Mouse (Mus musculus): ENCODE measurements at regions not wholly inside any gene's neighbourhood (a gene's known extent, or its start where the extent isn't known, plus 50 kb on each side); places are given as distances from the start of the nearest gene placed in this dataset.

DNA sequence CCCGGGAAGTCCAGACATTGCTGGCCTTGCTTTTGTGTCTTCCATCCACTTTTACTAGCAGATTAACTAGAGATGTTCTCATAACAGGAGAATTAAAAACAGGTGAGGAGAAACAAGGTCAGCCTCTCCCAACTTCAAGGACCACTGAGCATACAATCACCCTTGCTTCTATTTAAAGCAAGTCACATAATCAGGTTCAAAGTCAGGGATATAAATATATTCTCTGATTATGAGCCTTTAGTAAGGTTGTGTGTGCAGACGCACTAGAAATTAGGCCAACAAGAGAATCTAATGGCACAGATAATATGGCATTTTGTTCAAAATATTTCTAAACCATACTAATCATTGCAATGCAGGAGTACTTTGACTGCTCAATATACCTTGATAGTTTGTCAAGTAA, 1134.2 kb upstream of the Cited2 start:
- DNase-seq (ENCODE audit: low spot score): no peak
- intact Hi-C loops (cut with DNase I): no loop called here

DNA sequence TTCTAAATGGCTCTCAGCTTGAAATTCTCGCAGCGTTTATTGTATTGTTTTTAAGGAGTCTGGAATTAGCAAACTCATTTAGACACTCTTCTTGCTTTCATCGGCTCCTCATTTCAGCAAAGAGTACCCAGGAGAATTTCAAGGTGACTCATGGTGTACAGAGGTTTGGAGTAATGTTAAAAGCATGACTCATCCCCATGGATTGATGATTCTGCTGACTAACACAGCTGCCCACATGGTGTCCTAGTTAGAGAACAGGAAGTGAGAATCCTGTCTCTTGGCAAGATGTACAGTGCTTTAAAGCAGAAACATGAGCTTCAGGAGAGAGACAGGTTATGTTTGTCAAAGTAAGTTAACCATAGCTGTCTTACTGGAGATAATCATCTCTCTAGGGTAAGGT, 1133.6 kb upstream of the Cited2 start:
- intact Hi-C loops (cut with DNase I): no loop called here
- no peak for DNase-seq (ENCODE audit: low spot score)

DNA sequence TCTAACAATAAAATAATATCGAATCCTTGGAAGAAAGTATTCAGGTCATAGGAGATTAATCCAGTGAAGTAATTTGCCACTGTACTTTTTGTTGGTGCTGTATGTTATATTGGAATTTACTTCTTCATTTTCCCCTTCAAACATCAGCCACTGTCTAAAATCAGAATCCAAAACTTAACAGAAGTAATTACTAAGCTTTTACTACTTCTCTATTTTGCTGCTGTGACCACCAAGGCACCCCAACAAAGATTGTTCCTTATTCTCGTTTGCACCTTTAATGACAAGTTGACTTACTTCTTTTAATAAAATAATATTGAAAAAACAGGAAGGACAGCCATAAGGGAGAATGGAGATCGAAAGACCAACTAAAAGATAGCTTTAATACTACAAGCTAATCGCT, 1130.1 kb upstream of the Cited2 start:
- DNase-seq (ENCODE audit: low spot score): no peak
- intact Hi-C loops (cut with DNase I): no loop called here

DNA sequence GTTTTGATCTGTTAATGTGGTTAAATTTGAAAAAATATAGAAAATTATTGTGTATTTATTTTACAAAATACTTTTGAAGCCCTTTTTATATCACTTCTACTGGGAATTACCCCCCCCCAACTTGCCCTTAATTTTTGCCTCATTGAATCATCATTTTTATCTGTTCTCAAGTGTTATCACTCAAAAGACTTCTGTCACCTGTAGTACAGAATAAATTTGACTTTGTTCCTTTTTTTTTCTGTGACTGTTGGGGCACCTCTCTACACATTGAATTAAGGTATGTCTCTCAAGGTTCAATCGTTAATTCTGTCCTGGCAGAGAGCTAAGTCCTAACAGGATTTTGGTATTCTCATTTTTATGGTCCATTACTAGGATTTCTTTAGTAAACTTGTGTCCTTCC, 1123.0 kb upstream of the Cited2 start:
- DNase-seq (ENCODE audit: low spot score): no peak
- intact Hi-C loops (cut with DNase I): no loop called here

DNA sequence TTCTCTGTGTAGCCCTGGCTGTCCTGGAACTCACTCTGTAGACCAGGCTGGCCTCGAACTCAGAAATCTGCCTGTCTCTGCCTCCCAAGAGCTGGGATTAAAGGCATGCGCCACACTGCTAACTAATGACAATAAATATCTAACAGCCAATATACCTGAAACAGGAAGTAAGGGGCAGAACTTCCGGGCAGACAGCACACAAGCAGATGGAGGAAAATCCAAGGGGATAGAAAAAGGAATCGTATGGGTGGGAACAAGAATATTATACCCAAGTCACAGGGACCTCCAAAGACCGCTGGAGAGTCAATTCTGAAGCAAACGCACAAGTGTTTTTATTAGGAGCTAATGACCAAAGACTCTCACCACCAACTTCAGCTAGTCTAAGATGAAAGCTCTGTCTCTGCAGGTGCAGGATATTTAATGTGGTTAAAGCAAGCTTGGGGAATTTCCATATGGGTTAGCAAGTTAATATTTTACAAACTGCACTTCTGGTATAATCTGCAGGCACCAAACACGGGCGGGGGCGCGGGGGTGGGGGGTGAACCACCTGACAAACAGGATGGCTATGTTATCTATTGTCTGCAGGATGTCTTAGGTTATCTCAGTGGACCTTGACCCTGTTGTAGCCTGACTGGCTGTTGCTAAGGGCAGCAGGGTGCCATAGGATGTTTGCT, 1122.3 kb upstream of the Cited2 start:
- intact Hi-C loops (cut with DNase I): no loop called here
- DNase-seq (ENCODE audit: low spot score): no peak

DNA sequence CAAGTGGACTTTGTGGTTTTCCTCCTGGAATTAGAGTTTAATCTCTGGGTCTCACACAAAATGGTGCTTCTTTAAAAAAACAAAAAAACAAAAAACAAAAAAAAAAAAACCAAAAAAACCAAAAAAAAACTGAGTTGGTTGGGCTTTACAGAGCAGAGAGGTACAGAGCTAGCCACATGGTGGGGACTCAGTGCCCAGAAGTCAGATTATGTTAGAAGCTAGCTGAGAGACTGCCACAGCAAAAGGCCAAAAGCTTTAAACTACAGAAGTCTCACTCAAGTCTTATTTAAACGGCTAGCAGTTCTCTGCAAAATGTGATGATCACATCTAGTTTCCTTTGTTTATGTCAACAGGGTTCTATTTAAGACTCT, 1121.8 kb upstream of the Cited2 start:
- no peak for DNase-seq (ENCODE audit: low spot score)
- intact Hi-C loops (cut with DNase I): no loop called here

DNA sequence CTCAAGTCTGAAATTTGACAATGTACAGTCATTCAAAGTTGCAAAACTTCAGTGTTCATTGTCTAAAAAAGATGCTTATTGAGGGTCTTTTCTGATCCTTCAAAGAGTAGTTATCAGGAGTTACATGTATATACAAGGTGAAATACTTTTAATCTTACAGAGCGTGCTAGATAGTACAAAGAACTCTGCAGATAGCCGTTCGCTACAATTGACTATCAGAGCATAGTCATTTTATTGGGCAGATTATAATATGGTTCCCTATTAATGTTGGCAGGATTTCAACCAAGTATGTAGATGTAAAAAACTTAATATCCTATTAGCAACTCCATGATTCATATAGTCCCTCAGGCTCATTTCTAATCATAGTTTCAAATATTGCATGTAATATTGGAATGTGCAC, 1114.7 kb upstream of the Cited2 start:
- intact Hi-C loops (cut with DNase I): no loop called here
- DNase-seq (ENCODE audit: low spot score): no peak

DNA sequence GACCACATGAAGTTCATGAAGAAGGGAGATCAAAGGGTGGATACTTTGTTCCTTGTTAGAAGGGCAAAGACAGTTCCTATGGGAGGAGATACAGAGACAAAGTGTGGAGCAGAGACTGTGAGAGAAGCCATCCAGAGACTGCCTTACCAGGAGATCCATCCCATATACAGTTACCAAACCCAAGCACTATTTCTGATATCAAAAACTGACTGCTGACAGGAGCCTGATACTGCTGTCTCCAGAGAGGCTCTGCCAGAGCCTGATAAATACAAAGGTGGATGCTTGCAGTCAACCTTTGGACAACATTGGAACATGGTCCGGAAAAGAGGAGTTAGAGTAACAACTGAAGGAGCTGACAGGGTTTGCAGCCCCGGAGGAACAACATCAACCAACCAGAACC, 1104.3 kb upstream of the Cited2 start:
- DNase-seq (ENCODE audit: low spot score): no peak
- intact Hi-C loops (cut with DNase I): no loop called here

DNA sequence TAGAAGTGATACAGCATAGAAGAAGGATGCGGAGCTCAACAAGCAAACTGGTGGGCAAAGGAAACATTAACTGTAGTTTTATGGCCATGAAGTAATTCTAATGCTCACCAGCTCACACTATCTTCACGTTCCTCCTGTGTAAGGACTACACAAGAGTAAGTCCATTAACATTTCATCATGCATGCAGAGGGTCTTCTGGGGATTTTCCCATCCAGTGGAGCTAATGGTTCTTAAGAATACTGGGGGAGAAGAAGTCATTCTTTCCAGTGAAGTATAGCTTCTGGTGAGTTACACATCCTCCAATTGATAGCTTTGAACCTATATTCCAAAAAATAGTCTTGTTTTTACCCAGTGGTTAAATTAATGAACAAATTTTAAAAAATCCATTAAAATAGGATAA, 1103.4 kb upstream of the Cited2 start:
- DNase-seq (ENCODE audit: low spot score): no peak
- intact Hi-C loops (cut with DNase I): no loop called here

DNA sequence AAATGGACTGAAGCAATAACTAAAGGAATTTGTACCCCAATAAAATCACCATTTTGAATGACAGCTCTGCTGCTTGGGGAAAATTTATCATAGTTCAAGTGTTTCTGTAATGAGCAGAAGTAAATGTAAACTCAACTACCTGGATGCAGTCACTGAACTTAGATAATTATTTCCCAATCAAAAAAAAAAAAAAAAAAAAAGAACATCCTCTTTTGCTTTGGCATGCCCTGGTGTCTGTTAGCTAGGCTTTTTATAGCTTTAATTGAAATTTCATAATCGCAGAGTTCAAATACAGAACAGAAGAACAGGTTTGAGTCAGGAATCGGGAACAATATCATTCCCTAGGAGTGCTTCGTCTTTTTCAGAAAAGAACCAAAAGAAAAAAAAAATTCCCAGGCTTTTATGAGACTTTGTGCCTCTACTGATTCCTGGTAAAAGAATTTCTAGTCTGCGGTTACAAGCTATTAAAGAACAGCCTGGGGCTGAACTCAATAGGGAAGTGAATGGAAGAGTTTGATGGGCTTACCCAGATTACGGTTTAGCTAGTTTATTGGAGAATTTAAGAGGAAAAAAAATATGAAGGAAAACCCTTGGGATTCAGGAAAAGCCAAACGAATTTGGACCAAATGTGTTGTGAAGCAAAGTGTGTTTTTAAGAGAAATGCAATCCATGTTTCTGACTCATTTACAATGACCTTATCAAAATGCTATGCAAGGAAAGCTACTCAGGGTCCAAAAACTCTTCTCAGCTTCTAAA, 1102.0 kb upstream of the Cited2 start:
- intact Hi-C loops (cut with DNase I): no loop called here
- no peak for DNase-seq (ENCODE audit: low spot score)

DNA sequence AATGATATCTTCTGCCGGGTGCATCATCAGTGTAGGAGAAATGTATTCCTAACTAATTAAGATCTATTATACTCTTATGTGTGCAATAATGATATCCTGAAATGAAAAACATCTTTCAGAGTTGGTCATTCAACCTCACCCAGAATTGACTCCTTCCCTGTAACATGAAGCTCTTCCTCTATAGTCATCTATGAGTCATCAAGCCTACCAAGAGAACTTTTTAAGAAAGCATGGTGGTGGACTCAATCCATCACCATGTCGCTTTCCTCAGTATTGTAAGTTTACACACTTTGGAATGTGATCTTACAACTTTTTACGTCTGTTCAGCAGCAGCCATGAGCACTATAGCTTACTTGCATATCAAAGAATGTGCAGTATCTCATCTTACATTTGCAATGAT, 1100.2 kb upstream of the Cited2 start:
- DNase-seq (ENCODE audit: low spot score): no peak
- intact Hi-C loops (cut with DNase I): no loop called here

DNA sequence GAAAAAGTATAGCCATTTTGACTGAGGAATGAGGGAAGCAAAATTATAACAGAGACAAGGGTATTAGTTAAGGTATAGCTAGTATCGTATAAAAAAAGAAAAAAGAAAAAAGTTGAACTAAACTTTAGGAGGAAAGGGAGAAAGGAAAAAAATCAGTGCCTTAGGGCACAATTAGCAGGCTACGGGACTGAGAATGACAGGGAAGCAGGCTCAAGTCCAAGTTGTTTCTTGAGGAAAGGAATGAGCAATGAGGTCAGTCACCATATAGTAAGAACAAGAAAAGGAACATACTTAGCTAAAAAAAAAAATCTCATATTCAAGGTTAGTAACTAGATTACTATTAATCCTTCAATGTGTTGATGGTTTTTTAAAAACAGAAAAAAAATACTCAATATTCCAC, 1089.8 kb upstream of the Cited2 start:
- intact Hi-C loops (cut with DNase I): no loop called here
- no peak for DNase-seq (ENCODE audit: low spot score)

DNA sequence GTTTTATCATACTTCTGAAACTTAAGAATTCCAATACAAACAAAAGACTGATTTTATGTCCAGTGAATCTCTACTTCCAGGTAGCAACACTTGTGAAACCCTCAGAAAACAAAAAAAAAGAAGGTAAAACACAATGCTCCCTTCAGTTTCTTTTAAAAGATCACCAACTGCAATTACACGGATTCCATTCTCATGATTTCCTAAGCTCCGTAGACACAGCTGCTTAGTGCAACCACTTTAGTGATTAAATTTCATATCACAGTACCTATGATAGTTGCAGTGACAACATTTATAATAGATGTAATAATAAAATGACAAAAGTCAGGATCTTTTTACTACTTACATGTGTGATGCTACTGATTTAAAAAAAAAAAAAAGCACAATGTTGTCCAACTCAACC, 1087.6 kb upstream of the Cited2 start:
- intact Hi-C loops (cut with DNase I): no loop called here
- DNase-seq (ENCODE audit: low spot score): no peak

DNA sequence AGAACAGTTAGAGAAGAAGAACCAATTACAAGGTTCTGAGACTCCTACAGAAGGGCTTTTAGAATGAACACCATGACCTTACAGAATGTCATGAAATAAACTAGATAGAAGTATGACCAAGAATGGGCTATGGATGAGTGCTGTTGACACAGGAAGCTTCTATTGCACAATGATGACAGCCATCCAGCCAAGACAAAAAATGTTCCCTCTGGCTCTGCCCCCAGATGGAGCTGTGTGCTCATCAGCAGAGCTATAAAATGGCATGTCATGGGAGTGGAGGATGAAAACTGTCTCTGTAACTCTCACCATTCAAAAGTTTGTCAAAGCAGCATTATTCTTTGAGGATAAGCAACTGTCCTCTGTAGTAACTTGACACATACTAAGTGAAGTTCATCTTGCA, 1086.0 kb upstream of the Cited2 start:
- DNase-seq (ENCODE audit: low spot score): peak; percentile 31
- intact Hi-C loops (cut with DNase I): loop anchor here (2.0 kb wide), 1 partner anchor 1090 kb away; no protein-coding TSS in a partner anchor

DNA sequence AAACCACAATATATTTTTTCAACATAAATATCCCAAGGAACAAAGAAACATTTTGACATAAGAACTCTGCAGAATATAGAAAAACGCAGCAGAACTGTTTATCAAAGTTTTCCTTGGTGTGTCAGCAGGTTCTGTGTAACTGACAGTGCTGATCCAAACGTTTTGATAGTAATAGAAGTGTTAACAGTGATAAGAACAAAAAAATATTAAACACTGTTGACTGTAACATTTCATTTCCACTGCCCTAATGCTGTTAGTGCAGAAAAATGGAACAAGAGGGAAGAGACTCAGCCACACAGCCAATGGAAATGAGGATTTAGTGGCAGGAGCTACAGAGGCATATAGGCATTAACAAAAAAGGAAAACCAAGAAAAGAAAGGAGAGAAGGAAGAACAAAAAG, 1084.9 kb upstream of the Cited2 start:
- intact Hi-C loops (cut with DNase I): no loop called here
- DNase-seq (ENCODE audit: low spot score): no peak

DNA sequence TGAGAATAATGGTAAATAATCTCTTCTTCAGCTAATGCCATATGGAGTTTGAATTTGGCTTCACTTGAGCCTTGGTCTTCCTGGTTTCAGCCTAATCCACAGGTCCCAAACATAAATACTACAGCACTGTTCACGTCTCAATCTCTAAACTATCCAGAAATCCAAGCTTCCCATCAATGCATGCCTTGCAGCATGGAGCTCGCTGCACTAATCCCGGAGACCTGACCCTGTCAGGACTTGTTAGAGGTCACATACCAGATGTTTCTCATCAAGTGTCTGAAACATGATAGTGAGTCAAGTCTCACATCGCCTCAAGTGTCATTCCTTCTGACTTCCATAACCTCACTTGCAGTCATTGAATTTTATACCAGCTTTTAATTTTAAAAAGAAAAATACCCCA, 1082.9 kb upstream of the Cited2 start:
- intact Hi-C loops (cut with DNase I): no loop called here
- no peak for DNase-seq (ENCODE audit: low spot score)

DNA sequence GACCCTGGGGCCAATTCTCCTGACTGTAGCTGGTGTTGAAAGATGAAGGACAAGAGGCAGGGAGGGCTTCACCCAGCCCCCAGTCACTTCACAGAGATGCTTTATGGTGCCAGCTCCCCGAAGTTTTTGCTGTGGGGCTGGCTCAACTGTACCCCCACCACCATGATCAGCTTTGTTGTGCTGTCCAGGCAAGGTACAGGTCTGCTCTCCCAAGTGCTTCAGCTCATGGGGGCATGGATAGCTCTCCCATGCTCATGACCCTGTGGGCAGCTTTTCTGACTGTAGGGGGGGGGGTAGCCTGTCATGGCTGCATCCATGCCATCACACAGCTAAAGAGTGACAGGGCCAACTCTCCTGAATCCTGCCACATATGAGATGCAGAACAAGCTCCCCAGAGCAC, 1072.9 kb upstream of the Cited2 start:
- intact Hi-C loops (cut with DNase I): no loop called here
- no peak for DNase-seq (ENCODE audit: low spot score)

DNA sequence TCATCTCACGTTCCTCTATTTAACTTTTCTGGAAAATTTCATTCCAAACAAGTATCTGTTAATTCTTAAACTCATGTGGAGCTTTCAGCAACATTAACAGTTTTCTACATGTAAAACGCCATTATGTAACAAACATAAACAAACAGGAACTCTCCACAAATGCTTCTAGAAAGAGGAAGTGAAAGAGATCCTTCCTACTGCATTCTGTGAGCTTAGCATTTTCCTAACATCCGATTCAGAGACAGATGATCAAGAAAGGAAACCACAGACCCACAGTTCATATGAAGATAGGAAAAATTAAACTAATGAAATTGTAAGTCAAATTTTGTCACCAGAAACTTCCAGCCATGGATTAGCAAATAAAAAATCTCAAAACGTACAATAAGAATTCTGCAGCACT, 1070.6 kb upstream of the Cited2 start:
- DNase-seq (ENCODE audit: low spot score): no peak
- intact Hi-C loops (cut with DNase I): no loop called here

DNA sequence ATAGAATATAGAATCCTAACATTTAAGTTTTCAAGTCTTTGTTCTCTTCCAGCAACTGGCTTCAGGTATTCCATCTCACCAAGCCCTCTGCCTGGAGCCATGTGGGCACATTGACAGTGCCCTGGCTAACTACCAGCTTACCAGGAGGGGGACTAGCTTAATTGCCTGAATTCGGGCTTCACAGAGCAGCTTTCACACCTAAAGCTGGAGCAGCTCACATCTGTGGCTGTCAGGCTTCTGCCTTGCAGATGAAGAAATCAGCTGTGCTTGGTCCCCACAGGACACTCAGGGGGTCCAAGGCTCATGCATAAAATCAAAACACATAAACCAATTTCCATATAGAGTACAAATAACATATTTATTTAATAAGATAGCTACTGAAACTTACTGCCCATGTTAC, 1058.5 kb upstream of the Cited2 start:
- no peak for DNase-seq (ENCODE audit: low spot score)
- intact Hi-C loops (cut with DNase I): no loop called here

DNA sequence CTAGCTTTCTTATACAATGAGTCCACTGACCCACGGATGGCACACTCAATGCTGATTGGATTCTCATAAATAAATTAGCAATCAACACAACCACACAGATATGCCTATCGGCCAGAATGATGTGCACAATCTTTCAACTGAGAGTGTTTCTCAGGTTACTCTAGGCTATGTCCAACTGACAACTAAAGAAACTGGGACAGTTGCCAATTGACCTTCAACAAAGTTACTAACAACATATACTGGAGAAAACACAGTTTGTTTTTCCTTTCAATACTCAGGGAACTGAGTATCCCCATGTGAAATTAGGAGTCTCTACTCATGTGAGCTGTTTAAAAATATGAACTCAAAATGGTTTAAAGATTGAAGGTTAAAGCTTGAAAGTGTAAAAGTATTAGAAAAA, 1052.7 kb upstream of the Cited2 start:
- intact Hi-C loops (cut with DNase I): no loop called here
- no peak for DNase-seq (ENCODE audit: low spot score)

DNA sequence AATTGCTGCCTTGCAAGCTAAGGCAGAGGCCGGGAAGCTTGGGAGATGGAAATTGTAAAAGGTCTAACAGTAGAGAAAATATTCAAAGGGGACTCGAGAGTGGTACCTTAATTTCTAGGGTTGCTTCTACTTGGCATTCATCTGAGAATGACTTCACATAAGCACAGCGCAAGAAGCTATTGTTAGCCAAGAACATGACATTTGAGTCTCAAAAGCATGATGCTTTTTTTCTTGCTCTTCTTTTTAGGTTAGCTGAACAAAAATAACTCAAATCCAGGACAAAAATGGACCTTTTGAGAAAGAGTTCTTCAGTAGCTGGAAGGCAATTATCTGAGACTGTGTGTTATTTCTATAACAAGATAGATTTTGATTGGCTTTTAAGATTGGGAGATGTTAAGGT, 1042.0 kb upstream of the Cited2 start:
- intact Hi-C loops (cut with DNase I): no loop called here
- DNase-seq (ENCODE audit: low spot score): no peak

DNA sequence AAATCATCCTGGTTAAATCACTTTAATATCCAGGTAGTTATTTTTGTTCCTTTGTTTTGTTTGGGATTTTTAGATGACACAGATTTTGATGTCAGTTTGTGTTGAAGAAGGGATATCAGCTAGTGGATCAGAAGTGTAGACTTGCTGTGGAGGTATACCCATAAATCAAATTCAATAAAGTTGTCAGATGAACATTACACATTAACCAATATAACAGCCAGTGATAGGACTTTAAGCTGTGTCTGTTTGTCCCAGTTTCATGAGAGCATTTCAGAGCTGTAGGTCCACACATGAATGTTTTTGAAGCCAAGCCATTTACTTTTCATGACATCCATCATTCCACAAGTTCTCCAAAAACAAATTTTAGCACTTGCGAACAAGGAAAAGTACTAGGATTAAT, 1037.7 kb upstream of the Cited2 start:
- intact Hi-C loops (cut with DNase I): no loop called here
- DNase-seq (ENCODE audit: low spot score): no peak
